ENCODE assay signal across 13 mouse cellular contexts in the genomic region with DNA sequence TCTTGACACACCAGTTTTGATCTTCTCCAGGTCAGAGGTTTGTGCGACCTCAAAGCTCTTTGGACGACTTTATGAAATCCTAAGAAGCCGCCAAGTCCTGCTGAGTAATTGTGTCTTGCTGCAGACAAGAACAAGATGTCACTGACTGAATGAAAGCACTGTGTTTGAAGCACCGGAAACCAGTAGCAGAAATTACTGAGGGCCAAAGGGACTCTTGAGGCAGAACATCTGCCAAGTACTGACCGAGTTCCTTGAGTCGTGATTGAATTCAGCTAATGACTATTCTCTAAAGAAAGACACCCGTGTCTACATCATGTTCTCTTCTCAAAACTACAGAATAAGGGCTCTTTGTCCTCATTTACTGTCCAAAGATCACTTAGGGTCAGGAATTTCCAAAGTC.
DNase-seq lines count a peak whose midpoint lies in the region; ATAC-seq and TF ChIP-seq lines count a peak whose summit lies in the region.
"Had no signal": no experiment of that assay in that cellular context is flagged by ENCODE, and none has a peak within 500 bp of the region (broad histone marks: within the 10 kb centered on the region; RNA-seq: fewer than 3 reads in every experiment).

No protein-coding gene starts in this region.

- no peak for TF ChIP-seq EP300 in heart, postnatal 0 days (IDR thresholded peaks at IDR 0.05; ENCODE audit: low read depth)

- no peak for ATAC-seq in heart, embryonic 12.5 days (ENCODE audit: insufficient number of reproducible peaks, low FRiP score)
- peak; percentile 72 for ATAC-seq in heart, postnatal 0 days (ENCODE audit: insufficient read depth, low read depth)
- ATAC-seq: CD4-positive, CD25-positive, alpha-beta regulatory T cell, adult 4 months; liver, postnatal 0 days had no signal

- peak; percentile 97 for DNase-seq in heart, adult 11 months
- DNase-seq in adipocyte (ENCODE audit: low spot score) = peak; percentile 63
- peak; percentile 44 for DNase-seq in heart, postnatal 0 days (ENCODE audit: low spot score)
- peak; percentile 34 to 42 for DNase-seq in kidney, postnatal 36 days
- no peak for DNase-seq in left cerebral cortex, adult 2 months (ENCODE audit: extremely low spot score in 1 of 2, low spot score in 2 of 2)
- DNase-seq in embryo, embryonic 10 days (ENCODE audit: low spot score) = no peak
- DNase-seq in left cerebral cortex, adult 18-20 months (ENCODE audit: low spot score in 2 of 2) = no peak
- DNase-seq: gastrocnemius, postnatal 10 days; liver, postnatal 0 days had no signal

- no peak for TF ChIP-seq CTCF in heart, postnatal 0 days (IDR thresholded peaks at IDR 0.05; ENCODE audit: low read depth)
- no peak for TF ChIP-seq CTCF in left cerebral cortex, adult 2 months (IDR thresholded peaks at IDR 0.05)

- H3K27me3 ChIP-seq in heart, embryonic 12.5 days (replicated peaks) = no peaks in the 10 kb centered on the region
- H3K27me3 ChIP-seq in heart, postnatal 0 days (ENCODE audit: control insufficient read depth, insufficient read depth, low read length) = no peaks in the 10 kb centered on the region
- H3K27me3 ChIP-seq: stomach, embryonic 15.5 days had no signal

- no peak overlapping the region for H3K27ac ChIP-seq in heart, embryonic 12.5 days (ENCODE audit: poor library complexity, severe bottlenecking)
- no peak overlapping the region for H3K27ac ChIP-seq in heart, postnatal 0 days (ENCODE audit: low read depth)
- H3K27ac ChIP-seq in left cerebral cortex, adult 2 months = no peak overlapping the region
- H3K27ac ChIP-seq: forebrain, embryonic 10.5 days; stomach, embryonic 15.5 days had no signal

- H3K36me3 ChIP-seq in heart, embryonic 12.5 days = no peaks in the 10 kb centered on the region
- no peaks in the 10 kb centered on the region for H3K36me3 ChIP-seq in heart, postnatal 0 days (replicated peaks; ENCODE audit: control insufficient read depth, insufficient read depth, low read length)
- H3K36me3 ChIP-seq: forebrain, embryonic 10.5 days; stomach, embryonic 15.5 days had no signal

- intact Hi-C loops in left cerebral cortex, adult 2 months (cut with DNase I) = no loop called here

- 52% methylated on average over 7 of the region's 7 CpGs for WGBS in heart, embryonic 12.5 days
- 63% methylated on average over 7 of the region's 7 CpGs for WGBS in heart, postnatal 0 days

- no peak overlapping the region for H3K4me3 ChIP-seq in heart, embryonic 12.5 days
- H3K4me3 ChIP-seq in heart, postnatal 0 days (ENCODE audit: low read depth, low read length) = no peak overlapping the region
- H3K4me3 ChIP-seq in left cerebral cortex, adult 2 months = no peak overlapping the region
- H3K4me3 ChIP-seq: forebrain, embryonic 10.5 days; stomach, embryonic 15.5 days had no signal

- H3K4me1 ChIP-seq in heart, embryonic 12.5 days (replicated peaks) = no peaks in the 10 kb centered on the region
- no peaks in the 10 kb centered on the region for H3K4me1 ChIP-seq in heart, postnatal 0 days (ENCODE audit: control insufficient read depth, insufficient read depth)
- H3K4me1 ChIP-seq: forebrain, embryonic 10.5 days had no signal

- no peaks in the 10 kb centered on the region; the same call in 1 of the 2 replicates for H3K9me3 ChIP-seq in heart, embryonic 12.5 days (replicated peaks)
- no peaks in the 10 kb centered on the region for H3K9me3 ChIP-seq in heart, postnatal 0 days (replicated peaks; ENCODE audit: control insufficient read depth, low read length)
- H3K9me3 ChIP-seq: forebrain, embryonic 10.5 days; stomach, embryonic 15.5 days had no signal

- H3K9ac ChIP-seq in heart, embryonic 12.5 days = no peak overlapping the region
- no peak overlapping the region for H3K9ac ChIP-seq in heart, postnatal 0 days (replicated peaks; ENCODE audit: low read depth, low read length)
- H3K9ac ChIP-seq: liver, postnatal 0 days; stomach, embryonic 15.5 days had no signal

- H3K4me2 ChIP-seq in heart, embryonic 12.5 days = no peak overlapping the region
- no peak overlapping the region for H3K4me2 ChIP-seq in heart, postnatal 0 days (ENCODE audit: low read depth, low read length)
- H3K4me2 ChIP-seq: stomach, embryonic 15.5 days had no signal

Comparison
In these comparisons a context has a peak if more than half of its experiments do, and no peak if none do; other contexts are left out.
1. DNase-seq: peak in heart, adult 11 months (single experiment), adipocyte (single experiment), heart, postnatal 0 days (single experiment) and kidney, postnatal 36 days (2 of 2); none in left cerebral cortex, adult 2 months (0 of 2), embryo, embryonic 10 days (single experiment) and left cerebral cortex, adult 18-20 months (0 of 2).